Mouse (Mus musculus): Measurements from ENCODE around the gene F11r.

DNA sequence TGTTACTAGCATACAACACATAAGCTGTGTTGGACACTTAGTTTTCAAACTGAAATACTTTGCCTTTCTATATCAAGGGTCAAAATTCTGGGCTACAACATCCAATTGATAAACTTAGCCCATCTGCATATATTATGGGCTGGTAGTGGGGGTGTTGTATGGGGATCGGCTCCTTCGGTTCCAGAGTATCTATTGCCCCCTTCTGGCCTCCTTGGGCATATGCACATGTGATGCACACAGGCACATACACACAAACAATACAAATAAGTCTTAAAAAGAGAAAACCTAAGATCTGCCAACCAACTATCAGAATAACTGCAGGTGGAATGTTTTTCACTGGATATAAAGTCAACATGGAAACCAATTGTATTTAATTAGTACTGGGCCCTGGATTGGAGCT is 75.9 kb downstream of the F11r start:
- no peak for TF ChIP-seq CTCF (IDR thresholded peaks at IDR 0.05; ENCODE audit: insufficient read depth, low read length)
- no peak for TF ChIP-seq POLR2A (IDR thresholded peaks at IDR 0.05; ENCODE audit: borderline replicate concordance, extremely low read depth, low read depth, low read length)
